Mouse (Mus musculus) ZHBTc4 (cell line): ENCODE results near the gene Fsd1l.
A peak's percentile ranks its signal among the peaks of the same experiment; 100 is the strongest.
"Not testable (repeated sequence)": the region's sequence is repeated elsewhere in the genome, so short reads cannot be mapped to it uniquely, and the experiment has no call there.

ENCODE experiments used
- DNase-seq: peaks from one replicate; pipeline ENCODE4 v3.0.0-alpha.2; 2011; ENCODE audit warnings: low read depth, low spot score

The Fsd1l gene

GRCm38 (mm10) chr4:53628924-53629323 lies 2.3 kb upstream of the Fsd1l start:
- DNase-seq, result no peak

DNA sequence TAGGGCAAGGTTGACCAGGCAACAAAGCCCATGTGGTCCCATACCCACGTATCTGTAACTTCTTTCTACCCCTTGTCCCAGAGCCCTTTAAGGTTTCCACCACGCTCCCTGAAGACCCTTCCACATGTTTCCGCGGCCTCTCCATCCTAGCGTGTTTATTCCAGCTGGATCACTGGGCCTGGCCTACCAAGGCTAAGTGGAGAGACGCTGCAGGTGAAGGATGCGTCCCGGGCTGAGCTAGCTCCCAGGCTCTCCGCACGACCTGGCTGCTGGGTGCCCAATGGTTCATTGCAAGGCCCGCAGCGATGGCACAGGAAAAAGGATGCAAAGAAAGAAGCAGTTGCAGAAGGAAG lies 332 bp upstream of the Fsd1l start:
- no peak for DNase-seq

DNA sequence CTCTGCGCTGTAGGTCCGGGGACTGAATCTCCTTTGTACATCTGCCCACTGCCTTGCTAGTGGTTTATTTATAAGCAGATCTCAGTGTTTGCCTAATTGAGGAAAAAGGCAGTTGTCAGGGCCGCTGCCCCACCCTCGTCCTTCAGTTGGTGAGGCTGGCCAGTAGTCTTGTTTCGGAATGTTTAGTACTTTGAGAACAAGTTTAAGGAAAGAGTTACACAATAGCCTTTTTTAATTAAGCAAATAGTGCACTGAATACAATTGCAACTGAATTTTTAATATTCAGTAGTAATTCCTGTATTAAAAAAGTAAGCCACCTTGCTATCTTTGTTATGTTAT lies 709 bp downstream of the Fsd1l start:
- no peak for DNase-seq

GRCm38 (mm10) chr4:53635336-53635735 lies 4.1 kb downstream of the Fsd1l start:
- DNase-seq, result no peak

DNA sequence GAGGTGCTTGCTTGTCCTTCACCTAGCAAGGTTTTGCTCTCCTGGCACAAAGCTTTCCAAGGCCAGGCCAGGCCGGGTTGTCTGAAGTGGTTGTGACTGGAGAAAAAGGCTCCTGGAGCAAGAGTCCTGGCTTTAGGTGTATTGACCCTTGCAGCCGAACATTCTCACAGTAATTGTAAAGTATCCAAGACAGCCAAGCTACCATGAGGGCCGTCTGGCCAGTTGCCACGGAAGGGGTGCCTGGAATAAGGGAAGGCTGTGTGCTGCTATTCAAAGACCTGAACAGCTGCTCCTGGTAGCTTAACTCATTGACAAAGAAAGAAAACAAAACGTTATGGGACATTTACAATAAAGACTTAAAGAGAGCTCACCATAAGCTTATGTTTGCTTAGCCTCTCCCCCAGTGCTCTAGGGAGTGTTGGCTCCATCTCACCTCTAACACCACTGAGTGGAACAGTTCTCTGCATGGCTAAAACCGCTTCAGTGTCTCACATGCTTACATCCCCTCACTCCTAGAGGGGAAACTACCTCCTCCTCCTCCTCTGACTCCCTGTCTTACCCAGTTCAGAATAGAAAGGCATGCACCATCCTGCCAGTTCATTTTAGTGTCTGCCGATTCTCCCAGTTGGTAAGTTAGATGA lies 6.1 kb downstream of the Fsd1l start:
- DNase-seq, result no peak

DNA sequence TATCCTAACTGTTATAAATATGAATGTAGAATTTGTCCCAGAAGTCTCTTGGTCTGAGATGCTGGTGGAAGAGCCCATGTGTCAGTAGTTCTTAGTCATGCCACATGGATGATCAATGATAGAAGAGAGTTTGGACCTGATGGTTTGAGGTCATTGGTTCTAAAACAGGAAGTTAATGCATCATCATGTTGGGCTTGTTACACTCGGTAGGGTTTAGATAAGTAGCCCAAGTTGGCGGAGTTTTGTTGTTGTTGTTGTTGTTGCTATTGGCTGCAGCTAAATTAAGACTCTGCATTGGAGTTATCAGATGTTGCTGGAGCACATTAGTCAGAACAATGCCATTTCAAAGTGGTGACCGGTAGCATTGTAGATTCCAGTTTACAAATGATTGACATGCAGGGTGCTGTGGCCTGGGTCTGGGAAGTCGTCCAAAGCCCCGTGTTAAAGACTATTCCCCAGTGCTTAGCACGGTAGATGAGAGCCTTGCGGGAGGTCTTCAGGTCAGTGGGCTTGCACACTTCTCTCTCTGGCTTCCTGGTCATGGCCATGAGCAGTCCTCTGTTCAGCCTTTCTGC lies 7.4 kb downstream of the Fsd1l start:
- no peak for DNase-seq

GRCm38 (mm10) chr4:53658029-53658428 lies 26.8 kb downstream of the Fsd1l start:
- no peak for DNase-seq

DNA sequence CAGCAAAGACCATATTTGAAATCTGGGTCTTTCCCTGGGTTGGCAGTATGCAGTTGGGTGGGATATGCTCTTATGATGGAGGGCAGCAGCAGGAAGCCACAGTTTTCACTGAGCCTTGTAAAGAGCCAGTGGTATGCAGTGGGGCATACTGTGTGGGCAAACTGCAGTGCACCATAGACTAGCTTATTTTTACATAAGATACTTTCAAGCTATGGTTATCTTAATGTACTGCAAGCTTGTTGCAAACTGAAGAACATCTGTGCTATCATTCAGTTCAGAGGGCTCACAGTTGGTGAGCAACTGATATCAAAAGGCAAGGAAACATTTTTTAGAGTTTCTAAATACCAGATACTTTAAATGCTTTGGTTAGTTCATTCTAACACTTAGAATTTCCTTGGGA lies 29.4 kb downstream of the Fsd1l start:
- no peak for DNase-seq

DNA sequence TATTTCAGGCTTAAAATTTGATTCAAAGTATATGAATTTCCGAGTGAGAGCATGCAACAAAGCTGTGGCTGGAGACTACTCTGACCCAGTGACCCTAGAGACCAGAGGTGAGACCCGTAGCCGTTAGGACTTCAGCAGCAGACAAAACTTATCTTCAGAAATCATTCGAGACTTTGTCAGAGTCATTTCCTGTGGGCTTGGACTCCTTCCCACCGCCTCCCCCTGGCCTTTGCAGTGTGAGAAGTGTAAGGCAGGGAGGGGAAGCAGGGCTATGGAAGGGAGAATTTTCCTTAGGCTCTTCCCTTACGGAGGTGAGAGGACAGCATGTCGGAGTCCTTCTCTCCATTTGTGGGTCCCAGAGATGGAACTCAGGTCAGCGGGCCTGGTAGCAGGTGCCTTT lies 50.8 kb downstream of the Fsd1l start:
- DNase-seq, result no peak

DNA sequence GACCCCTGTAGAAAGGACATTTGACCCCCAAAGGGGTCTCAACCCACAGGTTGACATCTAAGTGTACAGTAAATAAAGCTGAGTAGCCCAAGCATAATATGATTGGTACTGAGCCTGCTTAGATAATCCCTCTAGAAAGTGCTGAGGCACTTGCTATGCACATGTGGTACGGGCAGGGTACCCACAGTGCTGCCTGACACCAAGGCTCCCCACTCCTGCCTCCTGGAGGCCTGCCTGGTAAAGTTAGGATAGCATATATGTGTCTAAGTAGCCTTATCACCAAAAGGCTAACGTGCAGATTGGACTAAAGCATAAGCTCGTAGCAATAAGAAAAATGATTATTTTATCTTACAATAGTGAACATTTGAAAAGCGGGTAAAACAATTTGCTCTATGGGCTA lies 57.7 kb downstream of the Fsd1l start:
- DNase-seq, result no peak

DNA sequence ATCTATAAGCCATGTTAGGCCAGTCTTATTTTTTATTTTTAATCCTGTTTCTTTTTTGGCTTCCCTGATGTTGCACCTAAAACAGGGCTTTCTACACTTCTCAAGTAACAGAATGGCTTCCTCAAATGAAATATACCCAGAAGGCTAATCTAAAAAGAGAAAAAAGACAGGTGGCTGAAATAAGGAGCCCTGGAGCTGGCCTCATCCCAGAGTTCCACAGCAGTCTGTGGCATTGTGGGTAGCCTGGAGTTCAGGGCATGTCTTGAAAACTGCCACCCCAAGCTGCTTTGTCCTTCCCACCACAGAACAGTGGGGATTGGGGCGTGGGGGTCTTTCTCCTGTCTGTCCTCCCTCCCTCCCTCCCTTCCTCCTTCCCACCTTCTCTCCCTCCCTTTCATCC lies 60.1 kb downstream of the Fsd1l start:
- DNase-seq, result no peak

GRCm38 (mm10) chr4:53709166-53709565 lies 77.9 kb downstream of the Fsd1l start:
- not testable (repeated sequence) for DNase-seq

- DNase-seq, result no peak
Observed at GRCm38 (mm10) chr4:53710021-53710420, 78.8 kb downstream of the Fsd1l start.

DNA sequence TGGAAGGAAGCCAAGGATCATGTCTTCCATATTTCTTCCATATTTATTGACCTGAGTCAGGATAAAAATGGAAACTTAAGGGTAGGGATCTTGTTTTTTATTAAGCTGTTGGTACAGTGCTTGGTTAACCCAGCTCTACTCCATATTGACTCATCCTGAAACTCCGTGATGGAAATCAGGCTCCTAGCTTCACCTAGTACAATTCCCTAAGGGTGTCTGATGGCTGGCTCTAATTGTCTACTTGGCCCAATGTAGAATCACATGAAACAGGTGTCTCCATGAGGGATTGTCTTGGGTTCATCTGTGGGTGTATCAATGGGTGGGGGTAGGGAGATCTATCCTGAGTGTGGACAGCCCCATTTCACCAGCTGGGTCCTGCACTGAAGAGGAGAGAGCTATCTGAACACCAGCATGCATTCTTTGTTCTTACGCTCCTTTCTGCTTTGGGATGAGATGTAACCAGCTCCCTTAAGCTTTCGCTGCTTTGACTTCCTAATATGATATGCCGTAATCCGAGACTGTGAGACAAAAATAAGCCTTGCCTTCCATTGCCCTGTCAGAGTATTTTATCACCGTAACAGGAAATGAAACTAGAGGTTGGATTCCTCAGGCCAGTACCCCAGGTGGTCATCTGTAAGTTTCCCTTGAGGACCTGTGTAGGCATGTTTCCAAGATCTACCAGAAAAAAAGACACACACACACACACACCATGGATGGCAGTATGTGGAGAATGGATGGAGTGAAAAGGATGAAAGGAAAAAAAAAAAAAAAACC lies 79.5 kb downstream of the Fsd1l start:
- DNase-seq, result no peak

DNA sequence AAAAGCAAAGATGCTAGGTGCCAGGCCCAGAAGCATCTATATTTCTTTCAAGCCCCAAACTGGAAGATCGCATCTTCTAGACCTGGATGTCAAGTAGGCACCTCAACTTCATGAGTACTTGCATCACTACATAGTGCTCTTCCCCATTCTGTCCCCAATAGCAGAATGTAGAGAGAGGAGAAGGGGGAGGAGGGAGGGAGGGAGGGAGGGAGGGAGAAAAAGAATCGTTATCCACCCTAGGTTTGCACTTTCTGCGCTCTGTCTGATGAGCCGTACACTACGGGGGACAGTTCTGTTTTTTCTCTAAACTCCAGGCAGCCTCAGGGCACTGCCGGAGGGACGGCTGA lies 82.4 kb downstream of the Fsd1l start, which contains the start of gene Fktn:
Gene Fktn (plus strand): TSS at position 295 of the 347 bp plus-strand sequence.
- no peak for DNase-seq

DNA sequence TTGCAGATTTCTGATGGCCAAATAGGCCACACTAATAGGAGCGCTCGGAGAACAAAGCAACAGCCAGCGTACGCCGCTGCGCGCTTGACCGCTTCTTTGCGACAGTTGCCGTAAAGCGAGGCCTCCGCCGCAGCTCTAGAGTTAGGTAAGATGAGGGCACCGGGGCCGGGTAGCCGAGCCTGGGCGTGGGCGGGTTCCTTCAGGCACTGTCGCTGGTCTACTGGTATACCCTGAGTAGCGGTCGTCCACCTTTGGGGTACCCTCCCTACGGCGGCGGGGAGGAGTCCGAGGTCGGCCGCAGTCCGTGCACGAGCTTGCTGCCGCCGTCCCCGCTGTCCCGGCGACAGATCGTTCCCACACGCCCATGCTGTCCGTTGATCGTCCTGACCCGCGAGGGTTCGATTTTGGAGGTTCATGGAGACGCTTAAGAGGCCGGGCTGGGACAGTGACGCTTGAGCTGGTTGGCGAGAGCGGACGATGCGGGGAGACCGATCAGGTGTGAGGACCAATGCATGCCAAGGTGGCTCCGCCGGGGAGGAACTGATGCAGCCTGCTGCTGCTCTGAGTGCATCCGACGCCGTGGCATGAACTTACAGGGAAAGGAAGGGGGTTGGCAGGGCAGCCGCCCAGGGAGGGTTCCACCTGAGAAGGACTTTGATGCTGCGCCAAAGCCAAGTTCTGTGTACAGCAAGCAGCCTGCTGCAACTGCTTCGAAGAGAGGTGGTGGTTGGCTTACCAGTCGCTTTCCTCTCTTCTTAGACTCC lies 83.0 kb downstream of the Fsd1l start:
- DNase-seq, result peak; percentile 96

- DNase-seq, result peak; percentile 50
Observed at GRCm38 (mm10) chr4:53715977-53716376, 84.7 kb downstream of the Fsd1l start.

DNA sequence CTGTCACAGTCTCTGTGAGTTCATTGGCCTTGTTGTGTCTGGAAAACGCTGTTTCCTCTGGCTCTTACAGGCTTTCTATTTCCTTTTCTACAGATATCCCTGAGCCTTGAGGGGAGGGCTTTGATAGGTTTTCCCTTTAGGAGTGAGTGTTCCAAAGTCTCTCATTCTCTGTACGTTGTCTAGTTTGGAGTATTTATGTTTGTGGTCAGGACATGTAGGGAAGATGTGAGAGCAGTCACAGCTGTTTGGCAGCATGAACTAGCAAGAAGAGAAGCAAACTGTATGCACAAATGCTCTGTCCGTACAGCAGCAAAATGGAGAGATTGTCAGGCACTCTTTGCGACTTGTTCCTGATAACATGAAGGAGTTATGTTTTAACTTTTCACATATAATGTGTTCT lies 86.3 kb downstream of the Fsd1l start:
- no peak for DNase-seq

GRCm38 (mm10) chr4:53718261-53718660 lies 87.0 kb downstream of the Fsd1l start:
- DNase-seq, result no peak

DNA sequence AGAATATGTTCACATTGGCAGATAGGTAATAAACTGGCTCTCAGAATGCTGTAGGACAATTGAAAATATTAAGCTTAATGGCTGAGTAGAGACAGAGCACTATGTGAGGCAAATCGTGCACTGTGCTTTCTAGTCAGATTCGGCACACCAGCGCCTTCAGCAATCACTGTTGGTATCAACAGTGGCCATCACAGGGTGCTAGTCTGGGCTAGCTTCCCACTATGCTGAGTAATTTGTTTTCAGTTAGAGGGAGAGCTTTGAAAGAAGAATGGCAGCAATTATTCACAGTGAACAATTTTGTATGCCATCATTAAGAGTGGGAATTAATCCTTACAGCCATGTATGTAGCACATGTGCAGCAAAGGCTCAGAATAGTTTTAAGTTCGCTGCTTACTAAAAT lies 91.2 kb downstream of the Fsd1l start:
- no peak for DNase-seq

GRCm38 (mm10) chr4:53726100-53726499 lies 94.8 kb downstream of the Fsd1l start:
- DNase-seq, result not testable (repeated sequence)

DNA sequence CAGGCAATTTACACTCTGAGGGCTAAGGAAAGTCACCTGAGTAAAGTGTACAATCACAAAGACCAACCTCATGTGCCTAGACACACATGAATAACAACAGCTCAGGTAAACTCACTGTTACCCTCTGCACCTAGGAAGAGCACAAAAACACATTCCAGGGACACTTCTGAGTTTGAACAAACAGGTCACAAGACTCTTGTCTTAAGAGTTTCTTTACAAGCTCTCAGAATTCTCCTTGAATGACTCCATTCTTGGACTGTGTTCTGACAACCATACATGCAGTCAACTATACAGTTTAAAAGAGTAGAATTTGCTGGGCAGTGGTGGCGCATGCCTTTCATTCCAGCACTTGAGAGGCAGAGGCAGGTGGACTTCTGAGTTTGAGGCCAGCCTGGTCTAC lies 96.8 kb downstream of the Fsd1l start:
- no peak for DNase-seq
